Mouse (Mus musculus): Measurements from ENCODE around the gene Zbed5. TPM values are rescaled to one million over a fixed set of nuclear protein-coding genes. Genes with fewer than 3 reads are reported as not detected.
"Not testable (repeated sequence)": the region's sequence is repeated elsewhere in the genome, so short reads cannot be mapped to it uniquely, and the experiment has no call there.

The Zbed5 gene
- polyA plus RNA-seq, 1 experiment from 2014 or later, result 12.2 TPM

DNA sequence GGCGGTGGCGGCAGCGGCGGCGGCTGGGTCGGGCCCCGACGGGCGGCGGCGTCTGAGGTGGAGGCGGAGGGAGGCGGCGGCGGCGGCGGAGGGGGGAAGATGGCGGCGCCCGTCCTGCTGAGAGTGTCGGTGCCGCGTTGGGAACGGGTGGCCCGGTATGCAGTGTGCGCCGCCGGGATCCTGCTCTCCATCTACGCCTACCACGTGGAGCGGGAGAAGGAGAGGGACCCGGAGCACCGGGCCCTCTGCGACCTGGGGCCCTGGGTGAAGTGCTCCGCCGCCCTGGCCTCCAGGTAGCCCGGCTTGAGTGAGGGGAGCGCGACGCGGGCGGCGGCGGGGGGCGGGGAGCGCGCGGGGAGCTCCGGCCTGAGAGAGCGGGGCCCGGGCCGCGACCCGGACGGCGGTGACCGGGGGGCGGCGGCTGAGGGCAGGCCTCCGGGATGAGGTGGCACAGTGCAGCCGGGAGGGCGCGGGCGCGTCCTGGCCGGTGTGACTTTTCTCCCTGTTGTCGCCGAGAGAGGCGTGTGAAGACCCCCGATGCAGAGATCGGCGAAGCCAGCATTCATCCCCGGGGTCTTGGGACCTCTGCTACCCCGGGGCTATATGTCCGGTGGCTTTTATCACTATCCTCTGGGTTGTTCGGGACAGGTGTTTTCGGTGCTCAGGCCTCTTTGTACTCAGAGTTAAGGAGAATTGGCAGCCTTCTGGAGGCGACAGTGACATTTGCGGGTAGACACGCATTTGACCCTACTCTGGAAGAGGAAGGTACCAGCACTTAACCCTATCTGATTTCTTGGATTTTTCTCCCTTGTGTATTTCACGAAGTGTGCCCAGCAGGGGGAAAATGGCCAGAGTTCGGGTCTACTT is 46.8 kb downstream of the Zbed5 start:
- Histone ChIP-seq H3K36me3 (peaks cover 15% of the 10 kb centered on the region), H3K27ac (peak overlapping the region; percentile 91), H3K4me1 (peaks cover 15% of the 10 kb centered on the region), H3K4me3 (peak overlapping the region; percentile 94)
- H3K9me3 ChIP-seq (replicated peaks); H3K27me3 ChIP-seq (ENCODE audit: low read depth, poor library complexity, severe bottlenecking): not testable (repeated sequence)
- under 1% methylated on average over 50 of the region's 82 CpGs for WGBS
- DNase-seq (ENCODE audit: low spot score), result peak; percentile 70

DNA sequence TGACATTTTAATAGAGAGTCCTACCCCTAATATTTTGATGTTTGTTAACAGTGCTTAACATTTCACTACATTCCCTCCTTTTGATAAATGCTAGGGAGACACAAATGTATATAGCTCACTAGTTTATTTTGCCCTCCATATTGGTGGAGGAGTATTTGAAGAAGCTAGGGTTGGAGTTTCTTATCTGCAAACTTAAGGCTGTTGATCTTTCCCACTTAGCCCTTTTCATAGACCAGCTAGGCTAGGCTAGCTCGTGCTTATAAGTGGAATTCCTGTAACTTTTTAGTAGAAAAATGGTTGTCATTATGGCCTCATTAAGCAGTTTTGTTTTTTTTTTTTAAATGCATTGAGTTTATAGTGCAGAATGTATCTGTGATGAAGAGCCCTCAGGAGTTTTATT is 47.9 kb downstream of the Zbed5 start:
- no peak overlapping the region for H3K27ac ChIP-seq
- no peak for DNase-seq (ENCODE audit: low spot score)
- no peaks in the 10 kb centered on the region for H3K27me3 ChIP-seq (ENCODE audit: low read depth, poor library complexity, severe bottlenecking)
- no peak overlapping the region for H3K4me3 ChIP-seq
- no peaks in the 10 kb centered on the region for H3K9me3 ChIP-seq (replicated peaks)
- H3K4me1 ChIP-seq, result peaks cover 15% of the 10 kb centered on the region
- WGBS, result 86% methylated on average over 1 of the region's 1 CpGs
- H3K36me3 ChIP-seq, result peaks cover 16% of the 10 kb centered on the region

DNA sequence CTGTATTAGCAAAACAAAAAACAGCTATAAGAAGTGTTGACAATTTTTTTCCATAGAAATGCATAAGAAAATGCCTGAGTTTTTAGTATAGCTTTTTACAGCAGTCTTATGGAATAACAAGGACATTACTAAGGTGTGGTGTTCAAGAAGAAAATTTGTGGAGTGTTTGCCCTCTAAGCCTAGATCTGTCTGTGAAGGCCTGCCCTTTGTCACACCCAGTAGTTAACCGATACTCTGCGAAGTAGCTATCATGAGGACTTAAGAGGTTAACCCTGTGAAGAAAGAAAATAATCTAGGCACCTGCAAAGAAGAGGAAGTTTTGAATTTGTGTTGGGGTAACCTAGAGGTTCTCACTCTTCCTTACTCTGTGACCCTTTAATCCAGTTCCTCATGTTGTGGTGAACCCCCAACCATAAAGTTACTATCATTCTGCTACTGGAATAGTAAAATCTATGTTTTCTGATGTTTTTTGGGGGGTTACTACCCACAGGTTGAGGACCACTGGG is 52.1 kb downstream of the Zbed5 start:
- WGBS, result 94% methylated on average over 2 of the region's 2 CpGs

DNA sequence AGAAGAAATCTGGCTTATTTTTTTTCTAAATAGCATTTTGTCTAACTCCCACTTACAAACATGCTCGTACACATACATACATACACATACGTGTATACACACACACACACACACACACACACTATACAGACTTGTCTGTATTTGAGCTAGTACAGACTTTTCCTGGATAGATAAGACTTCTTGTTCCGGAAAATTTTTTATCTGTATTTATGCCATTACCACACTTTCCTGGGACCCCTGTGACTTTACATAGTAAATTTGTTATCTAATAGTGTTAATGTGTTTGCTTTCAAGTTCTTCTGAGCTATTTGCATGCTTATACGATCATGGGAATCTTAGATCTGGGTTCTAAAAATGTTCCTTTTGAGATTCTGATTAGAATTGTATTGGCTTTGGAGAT is 56.6 kb downstream of the Zbed5 start:
- H3K36me3 ChIP-seq, result peaks cover 14% of the 10 kb centered on the region
- 97% methylated on average over 4 of the region's 4 CpGs for WGBS
- no peak for DNase-seq (ENCODE audit: low spot score)
- no peak overlapping the region for H3K4me3 ChIP-seq
- H3K27me3 ChIP-seq (ENCODE audit: low read depth, poor library complexity, severe bottlenecking), result no peaks in the 10 kb centered on the region
- H3K4me1 ChIP-seq, result no peaks in the 10 kb centered on the region
- H3K9me3 ChIP-seq (replicated peaks), result no peaks in the 10 kb centered on the region
- H3K27ac ChIP-seq, result no peak overlapping the region

More for the DNA sequence above, 52.1 kb downstream of the Zbed5 start:
- Histone ChIP-seq H3K36me3 (peaks cover 26% of the 10 kb centered on the region), H3K4me3 (no peak overlapping the region), H3K9me3 (replicated peaks) (no peaks in the 10 kb centered on the region), H3K4me1 (peaks cover 8% of the 10 kb centered on the region), H3K27ac (no peak overlapping the region), H3K27me3 (ENCODE audit: low read depth, poor library complexity, severe bottlenecking) (no peaks in the 10 kb centered on the region)
- DNase-seq (ENCODE audit: low spot score), result no peak

Other genes with a start within 250 kb of the Zbed5 start
- gene Zfp11, start 225.6 kb upstream of the Zbed5 start, polyA plus RNA-seq (2016; fragmentation: Nextera tagmentation; extraction: Ambion mirVana), result 5.9 and 7.0 TPM in 2 replicates
- gene Sept14, start 187.2 kb upstream of the Zbed5 start, polyA plus RNA-seq (2016; fragmentation: Nextera tagmentation; extraction: Ambion mirVana), result not detected in 2 replicates
- gene Mrps17, start 180.2 kb upstream of the Zbed5 start, polyA plus RNA-seq (2016; fragmentation: Nextera tagmentation; extraction: Ambion mirVana), result 187 and 191 TPM in 2 replicates
- 59.6 and 75.0 TPM in 2 replicates for gene Nipsnap2, start 170.7 kb upstream of the Zbed5 start, polyA plus RNA-seq (2016; fragmentation: Nextera tagmentation; extraction: Ambion mirVana)
- 33.8 and 34.0 TPM in 2 replicates for gene Psph, start 108.3 kb upstream of the Zbed5 start, polyA plus RNA-seq (2016; fragmentation: Nextera tagmentation; extraction: Ambion mirVana)
- gene Sumf2, start 48.7 kb upstream of the Zbed5 start, polyA plus RNA-seq (2016; fragmentation: Nextera tagmentation; extraction: Ambion mirVana), result 36.8 and 43.5 TPM in 2 replicates
- 1,262 and 1,296 TPM in 2 replicates for gene Chchd2, start 8.3 kb upstream of the Zbed5 start, polyA plus RNA-seq (2016; fragmentation: Nextera tagmentation; extraction: Ambion mirVana)
- gene Phkg1, start 2.8 kb downstream of the Zbed5 start, polyA plus RNA-seq (2016; fragmentation: Nextera tagmentation; extraction: Ambion mirVana), result 0.20 and 0.31 TPM in 2 replicates
- 2.7 and 4.5 TPM in 2 replicates for gene Nupr1l, start 12.8 kb downstream of the Zbed5 start, polyA plus RNA-seq (2016; fragmentation: Nextera tagmentation; extraction: Ambion mirVana)
- gene Vkorc1l1, start 46.2 kb downstream of the Zbed5 start, polyA plus RNA-seq (2016; fragmentation: Nextera tagmentation; extraction: Ambion mirVana), result 34.4 and 36.7 TPM in 2 replicates
- 53.9 and 61.7 TPM in 2 replicates for gene Gusb, start 107.3 kb downstream of the Zbed5 start, polyA plus RNA-seq (2016; fragmentation: Nextera tagmentation; extraction: Ambion mirVana)
- 26.1 and 27.5 TPM in 2 replicates for gene Asl, start 133.5 kb downstream of the Zbed5 start, polyA plus RNA-seq (2016; fragmentation: Nextera tagmentation; extraction: Ambion mirVana)
- gene Crcp, start 133.6 kb downstream of the Zbed5 start, polyA plus RNA-seq (2016; fragmentation: Nextera tagmentation; extraction: Ambion mirVana), result 57.2 and 61.0 TPM in 2 replicates
- 65.4 and 65.6 TPM in 2 replicates for gene Tpst1, start 177.6 kb downstream of the Zbed5 start, polyA plus RNA-seq (2016; fragmentation: Nextera tagmentation; extraction: Ambion mirVana)
- 3.4 and 4.7 TPM in 2 replicates for gene Kctd7, start 249.1 kb downstream of the Zbed5 start, polyA plus RNA-seq (2016; fragmentation: Nextera tagmentation; extraction: Ambion mirVana)

Measured in limb, embryonic 10.5 days (tissue).